Mouse (Mus musculus) megakaryocyte, adult 5-6 weeks (primary cell): ENCODE results near the gene Dnah8. TPM values are rescaled to one million over a fixed set of nuclear protein-coding genes. Genes with fewer than 3 reads are reported as not detected.

Source experiments
- ATAC-seq: 2 replicates; pipeline ENCODE4 v1.8.0; 2016; ENCODE audit warnings: mild to moderate bottlenecking, inconsistent platforms; ENCODE audit not compliant: poor library complexity, severe bottlenecking
- total RNA-seq, 2 experiments: library from RNA; stranded (forward) in 1 of 2; stranded (reverse) in 1 of 2; fragments of 153-499, 151-499 nt in 1 of 2; fragments of 221-1000, 200-1000 nt in 1 of 2; gene quantifications; 2 replicates each; pipeline versions ENCODE4 v1.2.3 to v1.2.4; 2015 to 2017

The Dnah8 gene
- total RNA-seq, 2 experiments from 2014 or later = 23.8 to 43.9 TPM

- ATAC-seq = no peak
These were observed 33.5 kb downstream of the Dnah8 start for GRCm38 (mm10) chr17:30657530-30658151.

DNA sequence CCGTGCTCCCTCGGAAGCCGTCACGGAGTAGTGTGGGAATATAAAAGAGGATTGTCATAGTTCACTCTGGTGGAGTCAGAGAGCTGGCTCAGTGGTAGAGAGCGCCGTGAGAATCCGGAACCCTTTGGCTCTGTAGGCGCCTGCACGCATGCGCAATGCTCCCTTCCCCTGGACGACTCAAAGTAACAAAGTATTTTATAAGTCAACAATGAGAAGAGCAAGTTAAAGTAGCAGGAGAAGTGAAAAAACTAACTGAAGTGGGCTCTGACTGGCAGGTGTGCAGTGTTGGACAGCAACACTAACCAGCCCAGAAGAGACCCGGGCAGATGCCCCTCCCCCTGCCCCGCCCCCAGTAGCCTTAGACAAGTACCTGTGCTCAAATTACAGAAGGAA, 34.0 kb downstream of the Dnah8 start:
- no peak for ATAC-seq

GRCm38 (mm10) chr17:30662131-30662530, 38.0 kb downstream of the Dnah8 start:
- ATAC-seq = no peak

GRCm38 (mm10) chr17:30663170-30663569, 39.0 kb downstream of the Dnah8 start:
- ATAC-seq = no peak

- no peak for ATAC-seq
These were observed 40.7 kb downstream of the Dnah8 start for GRCm38 (mm10) chr17:30664856-30665255.

- ATAC-seq = no peak
These were observed 48.4 kb downstream of the Dnah8 start for GRCm38 (mm10) chr17:30672556-30672955.

- no peak for ATAC-seq
These were observed 48.9 kb downstream of the Dnah8 start for GRCm38 (mm10) chr17:30673023-30673422.

DNA sequence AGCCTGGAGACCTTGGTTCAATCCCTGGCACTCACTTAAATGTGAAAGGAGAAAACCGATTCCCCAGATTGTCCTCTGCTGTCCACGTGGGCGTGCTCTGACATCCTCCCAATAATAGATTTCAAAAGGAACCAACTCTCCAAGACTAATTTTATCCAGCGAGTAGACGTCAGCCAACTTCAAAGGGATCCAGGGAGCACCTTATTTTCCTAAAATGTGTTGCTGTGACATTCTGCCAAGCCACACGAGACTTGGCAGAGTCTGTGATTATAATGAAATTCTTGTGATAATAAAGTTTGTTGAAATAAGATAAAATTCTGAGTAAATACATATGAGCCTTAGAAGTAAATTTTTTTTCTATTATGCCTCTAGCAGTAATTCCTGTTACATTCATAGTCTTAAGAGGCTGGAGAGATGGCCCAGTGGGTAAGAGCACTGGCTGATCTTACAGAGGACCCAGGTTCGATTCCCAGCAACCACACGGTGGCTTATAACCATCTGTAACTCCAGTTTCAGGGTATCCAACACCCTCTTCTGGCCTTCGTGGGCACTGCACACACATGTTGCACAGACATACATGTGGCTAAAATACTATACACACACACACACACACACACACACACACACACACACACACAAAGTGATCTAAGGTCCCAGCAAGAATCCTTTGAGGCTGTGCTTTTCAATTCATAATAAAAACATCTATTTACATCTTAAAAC, 51.0 kb downstream of the Dnah8 start:
- ATAC-seq = no peak

- no peak for ATAC-seq
These were observed 54.4 kb downstream of the Dnah8 start for GRCm38 (mm10) chr17:30678523-30678922.

DNA sequence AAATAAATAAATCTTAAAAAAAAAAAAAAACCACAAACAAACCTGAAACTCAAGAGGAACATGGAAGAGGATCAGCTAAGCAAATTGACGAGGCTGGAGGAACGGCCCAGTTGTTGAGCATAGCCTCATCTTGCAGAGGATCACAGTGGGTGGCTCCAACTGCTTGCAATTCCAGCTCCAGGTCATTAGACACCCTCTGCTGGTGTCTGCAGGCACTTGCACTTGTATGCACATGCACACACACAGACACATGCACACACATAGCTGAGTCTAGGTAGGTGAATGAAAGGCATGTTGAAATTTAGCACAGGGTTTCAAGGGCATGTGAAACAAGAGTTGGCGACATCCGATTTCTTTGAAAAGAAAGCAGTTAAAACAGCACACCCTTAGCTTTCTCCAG, 55.5 kb downstream of the Dnah8 start:
- no peak for ATAC-seq

DNA sequence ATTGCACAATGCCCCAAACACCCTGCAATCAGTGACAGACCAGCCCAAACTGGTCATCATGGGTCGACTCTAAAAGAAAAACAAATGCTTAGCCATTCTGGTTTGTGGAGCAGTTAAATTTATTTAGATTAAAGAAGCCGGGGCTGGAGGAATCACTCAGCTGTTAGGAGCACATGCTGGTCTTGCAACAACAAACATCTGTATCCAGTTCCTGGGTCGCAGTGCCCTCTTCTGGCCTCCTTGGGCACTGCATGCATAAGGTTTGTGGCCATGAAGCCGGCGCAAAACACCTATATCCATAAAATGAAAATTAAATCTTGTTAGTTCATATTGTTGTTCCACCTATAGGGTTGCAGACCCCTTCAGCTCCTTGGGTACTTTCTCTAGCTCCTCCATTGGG, 57.5 kb downstream of the Dnah8 start:
- ATAC-seq = no peak

DNA sequence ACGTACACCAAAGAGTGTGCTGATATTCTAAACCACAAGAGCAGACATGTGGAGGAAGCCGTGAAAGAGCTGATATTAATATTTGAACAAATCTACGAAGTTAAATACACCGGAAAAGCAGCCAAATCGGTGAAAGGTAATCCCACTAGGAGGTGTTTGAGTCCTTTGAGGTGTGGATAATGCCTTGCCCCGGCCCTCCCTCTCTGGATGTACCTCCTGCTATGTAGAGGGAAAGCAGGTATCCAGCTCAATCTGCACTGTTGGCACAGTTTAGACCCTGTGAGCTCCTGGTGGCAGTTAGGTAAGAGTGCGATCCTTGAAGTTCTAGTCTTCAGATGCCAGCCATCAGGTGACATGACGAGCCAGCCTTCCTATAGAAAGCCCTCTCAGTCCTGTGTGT, 66.0 kb downstream of the Dnah8 start:
- no peak for ATAC-seq

GRCm38 (mm10) chr17:30691481-30691880, 67.3 kb downstream of the Dnah8 start:
- ATAC-seq = no peak

- ATAC-seq = no peak
These were observed 70.1 kb downstream of the Dnah8 start for GRCm38 (mm10) chr17:30694281-30694680.

DNA sequence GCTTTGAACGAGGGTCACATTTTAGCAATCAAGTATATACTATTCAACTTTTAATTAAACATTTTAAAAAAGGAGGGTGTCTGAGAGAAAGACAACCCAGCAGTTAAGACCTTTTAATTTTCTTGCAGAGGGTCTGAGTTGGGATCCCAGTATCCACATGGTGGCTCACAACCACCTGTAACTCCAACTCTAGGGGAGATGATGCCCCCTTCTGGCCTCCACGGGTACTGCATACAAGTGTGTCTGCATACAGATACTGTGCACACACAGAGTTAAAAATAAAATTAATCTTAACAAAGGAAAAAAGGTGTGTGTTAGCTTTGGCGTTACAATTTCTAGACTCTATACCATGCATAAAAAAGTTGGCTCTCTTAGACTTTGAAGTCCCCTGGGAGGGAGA, 90.6 kb downstream of the Dnah8 start:
- ATAC-seq = no peak

DNA sequence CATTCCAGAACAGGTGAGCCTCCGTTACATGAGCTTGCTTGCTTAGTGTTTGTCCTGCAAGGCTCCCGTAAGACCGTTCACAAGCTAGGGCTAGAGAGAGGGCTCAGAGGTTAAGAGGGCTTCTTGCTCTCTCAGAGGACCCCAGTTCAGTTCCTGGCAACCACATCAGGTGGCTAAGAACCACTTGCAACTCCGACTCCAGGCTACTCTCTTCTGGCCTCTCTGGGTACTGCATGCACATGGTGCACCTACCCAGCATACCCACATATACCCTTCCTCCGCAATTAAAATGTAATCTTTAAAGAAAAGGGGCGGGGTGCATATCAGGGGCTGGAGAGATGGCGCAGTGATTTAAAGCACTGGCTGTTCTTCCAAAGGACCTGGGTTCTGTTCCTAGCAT, 94.0 kb downstream of the Dnah8 start:
- no peak for ATAC-seq

DNA sequence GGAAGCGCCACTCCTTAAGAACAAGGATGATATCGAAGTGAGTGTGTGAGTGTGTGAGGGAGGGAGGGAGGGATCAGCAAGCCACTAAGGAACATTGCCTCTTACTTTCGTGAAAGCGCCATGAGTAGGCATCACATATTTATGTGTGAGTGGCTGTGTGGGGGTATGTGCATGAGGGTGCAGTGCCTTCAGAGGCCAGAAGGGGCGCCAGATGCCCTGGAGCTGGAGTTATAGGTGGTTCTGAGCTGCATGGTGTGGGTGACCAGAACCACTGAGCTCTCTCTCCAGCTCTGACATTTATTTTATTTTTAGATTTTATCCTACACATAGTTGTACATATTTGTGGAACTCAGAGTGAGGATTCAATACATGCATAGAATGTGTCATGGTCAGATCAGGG, 94.9 kb downstream of the Dnah8 start:
- no peak for ATAC-seq

- ATAC-seq = no peak
These were observed 103.6 kb downstream of the Dnah8 start for GRCm38 (mm10) chr17:30727788-30728187.

DNA sequence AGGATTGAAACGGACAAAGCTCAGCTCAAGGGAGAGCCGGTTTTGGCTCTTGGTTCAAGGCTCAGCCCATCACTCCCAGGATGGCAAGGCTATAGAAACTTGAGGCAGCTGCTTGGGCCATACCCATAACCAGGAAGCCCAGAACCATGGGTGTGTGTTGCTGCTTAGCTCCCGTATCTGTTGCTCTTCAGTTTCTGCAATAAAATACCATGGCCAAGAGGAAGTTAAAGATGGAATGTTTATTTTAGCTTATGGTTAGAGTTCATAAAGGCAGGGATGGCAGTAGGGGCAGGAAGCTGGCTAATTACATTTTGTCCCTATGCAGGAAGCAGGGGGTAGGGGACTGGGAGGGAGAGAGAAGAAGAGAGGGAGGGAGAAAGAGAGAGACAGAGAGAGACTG, 108.6 kb downstream of the Dnah8 start:
- ATAC-seq = no peak

DNA sequence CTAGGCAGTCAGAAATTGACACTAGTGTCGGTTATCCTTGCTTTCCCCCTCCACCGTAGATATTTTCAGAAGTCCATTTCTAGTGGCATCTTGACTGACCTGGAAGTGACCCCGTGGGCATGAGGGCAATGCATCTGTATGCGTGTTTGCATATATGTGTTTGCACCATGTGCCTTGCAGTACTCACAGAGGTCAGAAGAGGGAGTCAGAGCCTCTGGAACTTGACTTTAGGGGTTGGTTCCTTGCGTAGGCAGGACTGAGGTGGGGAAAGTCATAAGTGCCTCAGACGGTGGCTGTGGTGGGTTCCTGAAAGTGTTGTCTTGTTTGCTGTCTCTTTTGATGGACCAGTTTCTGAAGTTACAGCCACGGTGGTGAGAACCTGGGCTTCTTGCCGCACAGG, 110.6 kb downstream of the Dnah8 start:
- no peak for ATAC-seq

DNA sequence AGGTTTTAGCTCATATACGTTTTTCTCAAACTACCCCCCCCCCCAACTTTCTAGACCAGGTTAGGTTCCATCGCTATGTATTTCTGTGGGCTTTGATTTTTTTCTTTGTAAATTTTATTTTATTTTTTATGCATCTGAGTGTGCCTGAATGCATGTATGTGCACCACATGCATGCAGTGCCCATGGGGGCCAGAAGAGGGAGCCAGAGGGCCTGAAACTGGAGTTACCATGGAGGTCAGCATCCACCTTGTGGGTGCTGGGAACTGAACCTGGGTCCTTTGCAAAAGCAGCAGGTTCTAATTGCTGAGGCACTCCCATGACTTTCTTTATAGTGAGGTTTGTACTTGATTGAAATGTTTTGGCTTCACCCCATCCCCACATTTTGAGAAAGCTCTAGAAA, 111.3 kb downstream of the Dnah8 start:
- no peak for ATAC-seq

DNA sequence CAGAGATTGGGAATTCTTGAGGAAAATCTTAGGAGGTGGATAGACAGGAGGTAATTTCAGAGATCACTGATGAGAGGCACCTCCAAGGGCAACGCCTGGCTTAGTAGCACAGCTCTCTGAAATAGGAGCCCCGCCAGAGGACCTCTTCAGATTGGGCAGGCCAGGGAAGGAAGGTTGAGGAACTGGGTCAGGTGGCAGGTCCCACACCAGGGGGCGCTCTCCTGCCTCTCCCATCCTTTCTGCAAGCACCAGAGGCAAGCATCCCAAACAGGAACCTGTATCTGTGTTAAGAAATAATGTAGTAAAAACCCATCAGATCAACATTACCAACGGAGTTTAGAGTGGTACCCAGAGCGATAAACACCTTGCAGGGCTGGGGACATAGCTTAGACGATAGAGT, 113.6 kb downstream of the Dnah8 start:
- ATAC-seq = no peak

GRCm38 (mm10) chr17:30739769-30740168, 115.6 kb downstream of the Dnah8 start:
- ATAC-seq = no peak
